Mouse (Mus musculus) kidney, embryonic 16.5 days (tissue): ENCODE results near the gene Gm37240. TPM values are rescaled to one million over a fixed set of nuclear protein-coding genes. Genes with fewer than 3 reads are reported as not detected.

Experiments
- ATAC-seq: fragments of 200-750 bp; cut with Nextera tagmentation; 2 replicates; pipeline ENCODE4 v1.8.0; 2017; ENCODE audit warnings: moderate TSS enrichment; ENCODE audit not compliant: low FRiP score, low TSS enrichment
- H3K27ac ChIP-seq: fragments of 300-500 bp; sonication (generic); 2 replicates; pipeline ENCODE4 v1.5.1; 2014; ENCODE audit warnings: low read length
- H3K27me3 ChIP-seq: fragments of 300-500 bp; sonication (generic); 2 replicates; pipeline ENCODE4 v1.6.1; 2014; ENCODE audit warnings: low read length, control low read depth, mixed read lengths; ENCODE audit not compliant: insufficient read depth
- H3K36me3 ChIP-seq: fragments of 300-500 bp; sonication (generic); 2 replicates; pipeline ENCODE4 v1.6.1; 2014; ENCODE audit warnings: low read length, control low read depth, mixed read lengths; ENCODE audit not compliant: insufficient read depth
- H3K4me1 ChIP-seq: fragments of 300-500 bp; sonication (generic); 2 replicates; pipeline ENCODE4 v1.6.1; 2014; ENCODE audit warnings: low read length, control low read depth, mixed read lengths; ENCODE audit not compliant: insufficient read depth
- H3K4me2 ChIP-seq: fragments of 300-500 bp; sonication (generic); replicated peaks from 2 replicates; pipeline ENCODE4 v1.6.1; 2014; ENCODE audit warnings: low read depth, low read length
- H3K4me3 ChIP-seq: fragments of 300-500 bp; sonication (generic); 2 replicates; pipeline ENCODE4 v1.5.1; 2014; ENCODE audit warnings: mild to moderate bottlenecking, low read length
- H3K9ac ChIP-seq: fragments of 300-500 bp; sonication (generic); replicated peaks from 2 replicates; pipeline ENCODE4 v1.6.1; 2014; ENCODE audit warnings: low read length
- H3K9me3 ChIP-seq: fragments of 300-500 bp; sonication (generic); 2 replicates; pipeline ENCODE4 v1.6.1; 2016; ENCODE audit warnings: low read length, control low read depth
- WGBS: fragments of 180-500 bp; shearing (Covaris S2); extraction: QIAGEN DNeasy Blood & Tissue Kit; methylation state at CpG from one replicate; pipeline ENCODE4 v1.1.7; 2014; 5-methylcytosine and 5-hydroxymethylcytosine counted together
- polyA plus RNA-seq: library from polyadenylated mRNA; unstranded; fragments of >200 nt; fragmentation: Nextera tagmentation; extraction: Ambion mirVana; gene quantifications from 2 replicates; pipeline ENCODE4 v1.2.1, GENCODE M21; 2015

Gm37240 gene
- polyA plus RNA-seq, 1 experiment from 2014 or later: 8.7 TPM

GRCm38 (mm10) chr3:85133561-85133960 is 753.8 kb downstream of the Gm37240 start:
- ATAC-seq: no peak
- H3K4me3 ChIP-seq: no peak overlapping the region
- no peak overlapping the region for H3K27ac ChIP-seq
- no peaks in the 10 kb centered on the region for H3K27me3 ChIP-seq
- no peak overlapping the region for H3K4me2 ChIP-seq
- 0 out of 2 replicates have a peak, but pooled peaks cover 2% of the 10 kb centered on the region for H3K4me1 ChIP-seq
- 82% methylated on average over 4 of the region's 4 CpGs for WGBS
- no peak overlapping the region for H3K9ac ChIP-seq
- no peaks in the 10 kb centered on the region for H3K36me3 ChIP-seq
- H3K9me3 ChIP-seq: no peaks in the 10 kb centered on the region

GRCm38 (mm10) chr3:85131878-85132277 is 755.4 kb downstream of the Gm37240 start:
- no peak overlapping the region for H3K27ac ChIP-seq
- H3K4me3 ChIP-seq: no peak overlapping the region
- H3K27me3 ChIP-seq: no peaks in the 10 kb centered on the region
- H3K4me1 ChIP-seq: 0 out of 2 replicates have a peak, but pooled peaks cover 2% of the 10 kb centered on the region
- no peak overlapping the region for H3K9ac ChIP-seq
- H3K36me3 ChIP-seq: no peaks in the 10 kb centered on the region
- no peak for ATAC-seq
- no peaks in the 10 kb centered on the region for H3K9me3 ChIP-seq
- WGBS: 39% methylated on average over 7 of the region's 7 CpGs
- no peak overlapping the region for H3K4me2 ChIP-seq

GRCm38 (mm10) chr3:85128546-85128945 is 758.8 kb downstream of the Gm37240 start:
- no peaks in the 10 kb centered on the region for H3K27me3 ChIP-seq
- no peak for ATAC-seq
- 0 out of 2 replicates have a peak, but pooled peaks cover 2% of the 10 kb centered on the region for H3K4me1 ChIP-seq
- no peaks in the 10 kb centered on the region for H3K36me3 ChIP-seq
- H3K9ac ChIP-seq: no peak overlapping the region
- no peak overlapping the region for H3K4me2 ChIP-seq
- H3K9me3 ChIP-seq: no peaks in the 10 kb centered on the region
- H3K4me3 ChIP-seq: no peak overlapping the region
- no peak overlapping the region for H3K27ac ChIP-seq
- WGBS: 65% methylated on average over 8 of the region's 8 CpGs

- Histone ChIP-seq H3K4me1 (0 out of 2 replicates have a peak, but pooled peaks cover under 1% of the 10 kb centered on the region), H3K9ac (no peak overlapping the region), H3K9me3 (no peaks in the 10 kb centered on the region), H3K27ac (no peak overlapping the region), H3K36me3 (no peaks in the 10 kb centered on the region), H3K27me3 (no peaks in the 10 kb centered on the region), H3K4me3 (no peak overlapping the region), H3K4me2 (no peak overlapping the region)
- ATAC-seq: no peak
- 87% methylated on average over 7 of the region's 7 CpGs for WGBS
Observed at GRCm38 (mm10) chr3:85126970-85127369, 760.3 kb downstream of the Gm37240 start.

- H3K27ac ChIP-seq: no peak overlapping the region
- no peaks in the 10 kb centered on the region for H3K4me1 ChIP-seq
- WGBS: 89% methylated on average over 5 of the region's 5 CpGs
- no peak overlapping the region for H3K4me2 ChIP-seq
- no peak for ATAC-seq
- no peaks in the 10 kb centered on the region for H3K36me3 ChIP-seq
- no peaks in the 10 kb centered on the region for H3K9me3 ChIP-seq
- no peak overlapping the region for H3K4me3 ChIP-seq
- H3K9ac ChIP-seq: no peak overlapping the region
- H3K27me3 ChIP-seq: no peaks in the 10 kb centered on the region
Observed at GRCm38 (mm10) chr3:85125471-85125870, 761.8 kb downstream of the Gm37240 start.

GRCm38 (mm10) chr3:85124924-85125323 is 762.4 kb downstream of the Gm37240 start:
- Histone ChIP-seq H3K4me3 (no peak overlapping the region), H3K4me1 (no peaks in the 10 kb centered on the region), H3K36me3 (no peaks in the 10 kb centered on the region), H3K27ac (no peak overlapping the region), H3K27me3 (no peaks in the 10 kb centered on the region), H3K9me3 (no peaks in the 10 kb centered on the region), H3K9ac (no peak overlapping the region), H3K4me2 (no peak overlapping the region)
- WGBS: 65% methylated on average over 6 of the region's 6 CpGs
- ATAC-seq: no peak

GRCm38 (mm10) chr3:85124410-85124809 is 762.9 kb downstream of the Gm37240 start:
- Histone ChIP-seq H3K9ac (no peak overlapping the region), H3K9me3 (no peaks in the 10 kb centered on the region), H3K4me2 (no peak overlapping the region), H3K4me1 (no peaks in the 10 kb centered on the region), H3K4me3 (no peak overlapping the region), H3K36me3 (no peaks in the 10 kb centered on the region), H3K27ac (no peak overlapping the region), H3K27me3 (no peaks in the 10 kb centered on the region)
- whole genome bisulfite sequencing: 36% methylated on average over 7 of the region's 7 CpGs
- no peak for ATAC-seq

GRCm38 (mm10) chr3:85117702-85118101 is 769.6 kb downstream of the Gm37240 start:
- Histone ChIP-seq H3K4me3 (no peak overlapping the region), H3K27me3 (no peaks in the 10 kb centered on the region), H3K9me3 (no peaks in the 10 kb centered on the region), H3K4me1 (no peaks in the 10 kb centered on the region), H3K36me3 (no peaks in the 10 kb centered on the region), H3K27ac (no peak overlapping the region), H3K9ac (no peak overlapping the region), H3K4me2 (no peak overlapping the region)
- WGBS: 78% methylated on average over 5 of the region's 5 CpGs
- ATAC-seq: no peak

- Histone ChIP-seq H3K9me3 (no peaks in the 10 kb centered on the region), H3K4me3 (no peak overlapping the region), H3K9ac (no peak overlapping the region), H3K4me1 (no peaks in the 10 kb centered on the region), H3K4me2 (no peak overlapping the region), H3K36me3 (no peaks in the 10 kb centered on the region), H3K27ac (no peak overlapping the region), H3K27me3 (no peaks in the 10 kb centered on the region)
- no peak for ATAC-seq
- 83% methylated on average over 7 of the region's 7 CpGs for WGBS
Observed at GRCm38 (mm10) chr3:85117014-85117413, 770.3 kb downstream of the Gm37240 start.

- Histone ChIP-seq H3K27me3 (no peaks in the 10 kb centered on the region), H3K36me3 (no peaks in the 10 kb centered on the region), H3K4me2 (no peak overlapping the region), H3K9me3 (no peaks in the 10 kb centered on the region), H3K4me3 (no peak overlapping the region), H3K27ac (no peak overlapping the region), H3K4me1 (no peaks in the 10 kb centered on the region), H3K9ac (no peak overlapping the region)
- 23% methylated on average over 7 of the region's 7 CpGs for WGBS
- ATAC-seq: 0 out of 2 replicates have a peak, but pooled peaks have one; percentile 27
Observed at GRCm38 (mm10) chr3:85115959-85116543, 771.3 kb downstream of the Gm37240 start.
